Mouse (Mus musculus) intestine, embryonic 16.5 days (tissue): Measurements from ENCODE around the gene Slc8b1. TPM values are rescaled to one million over a fixed set of nuclear protein-coding genes. Genes with fewer than 3 reads are reported as not detected.

Experiments used
- polyA plus RNA-seq: library from polyadenylated mRNA; unstranded; fragments of >200 nt; fragmentation: Nextera tagmentation; extraction: Ambion mirVana; gene quantifications from 2 replicates; pipeline ENCODE4 v1.2.1, GENCODE M21; 2015

Slc8b1 gene
- polyA plus RNA-seq, 1 experiment from 2014 or later: 6.9 TPM

Other genes with a start within 250 kb of the Slc8b1 start
- not detected in 2 replicates for gene Lhx5, start 79.5 kb upstream of the Slc8b1 start, polyA plus RNA-seq
- 19.9 and 20.2 TPM in 2 replicates for gene Sdsl, start 38.4 kb upstream of the Slc8b1 start, polyA plus RNA-seq
- 0.18 and 0.37 TPM in 2 replicates for gene Sds, start 34.6 kb upstream of the Slc8b1 start, polyA plus RNA-seq
- 43.9 and 46.9 TPM in 2 replicates for gene Plbd2, start 7.5 kb upstream of the Slc8b1 start, polyA plus RNA-seq
- gene Tpcn1, start 77.5 kb downstream of the Slc8b1 start, polyA plus RNA-seq: 21.4 and 23.9 TPM in 2 replicates
- gene Iqcd, start 77.8 kb downstream of the Slc8b1 start, polyA plus RNA-seq: 0.17 and 0.27 TPM in 2 replicates
- gene Rita1, start 101.4 kb downstream of the Slc8b1 start, polyA plus RNA-seq: 12.7 and 12.8 TPM in 2 replicates
- gene Ddx54, start 101.6 kb downstream of the Slc8b1 start, polyA plus RNA-seq: 50.8 and 51.4 TPM in 2 replicates
- 0.24 TPM in 1 of 2 replicates, not detected in the other for gene Cfap73, start 123.1 kb downstream of the Slc8b1 start, polyA plus RNA-seq
- 1.8 and 1.9 TPM in 2 replicates for gene Rasal1, start 137.6 kb downstream of the Slc8b1 start, polyA plus RNA-seq
- gene Dtx1, start 200.8 kb downstream of the Slc8b1 start, polyA plus RNA-seq: 2.2 and 3.0 TPM in 2 replicates
- 0.23 and 0.29 TPM in 2 replicates for gene Oas2, start 238.7 kb downstream of the Slc8b1 start, polyA plus RNA-seq